Mouse (Mus musculus) adrenal gland, postnatal 10 days (tissue): ENCODE measurements around the gene Sema4f. TPM values are rescaled to one million over a fixed set of nuclear protein-coding genes. Genes with fewer than 3 reads are reported as not detected.

Experiments used
- DNase-seq: peaks from one replicate; pipeline ENCODE4 v3.0.0; 2021; ENCODE audit warnings: mixed read lengths
- total RNA-seq, 2 experiments: library from RNA; stranded (reverse); gene quantifications; 2 replicates each; pipeline ENCODE4 v1.2.3; 2021

Gene Sema4f
- total RNA-seq, 2 experiments from 2014 or later: 1.0 to 2.8 TPM

GRCm38 (mm10) chr6:82871632-82872331 lies 67.8 kb downstream of the Sema4f start:
- no peak for DNase-seq

GRCm38 (mm10) chr6:82868476-82868875 lies 71.1 kb downstream of the Sema4f start:
- DNase-seq: no peak

GRCm38 (mm10) chr6:82863380-82863874 lies 76.1 kb downstream of the Sema4f start:
- peak; percentile 83 for DNase-seq

GRCm38 (mm10) chr6:82862475-82862874 lies 77.1 kb downstream of the Sema4f start:
- DNase-seq: peak; percentile 20

GRCm38 (mm10) chr6:82862042-82862441 lies 77.5 kb downstream of the Sema4f start:
- DNase-seq: no peak

Other genes with a start within 250 kb of the Sema4f start
- 10 to 100 TPM; 37.9 to 41.8 TPM for gene Pole4, start 234.4 kb downstream of the Sema4f start, total RNA-seq
- 100 to 1,000 TPM in 1 of 2 experiments, 10 to 100 TPM in 1; 55.7 to 119 TPM for gene Hk2, start 165.3 kb downstream of the Sema4f start, total RNA-seq
- gene M1ap, start 7.1 kb upstream of the Sema4f start, total RNA-seq: under 1 TPM; 0.36 to 0.39 TPM
- gene Dok1, start 93.7 kb upstream of the Sema4f start, total RNA-seq: 10 to 100 TPM in 1 of 2 experiments, 1 to 10 TPM in 1; 9.8 to 11.2 TPM
- 1 to 10 TPM; 4.8 to 6.0 TPM for gene Loxl3, start 94.4 kb upstream of the Sema4f start, total RNA-seq
- 100 to 1,000 TPM; 143 to 149 TPM for gene Aup1, start 114.8 kb upstream of the Sema4f start, total RNA-seq
- gene Htra2, start 115.5 kb upstream of the Sema4f start, total RNA-seq: 10 to 100 TPM; 53.4 to 60.5 TPM
- gene Dqx1, start 118.1 kb upstream of the Sema4f start, total RNA-seq: 1 to 10 TPM; 3.7 TPM
- 10 to 100 TPM; 11.9 to 14.3 TPM for gene Tlx2, start 130.5 kb upstream of the Sema4f start, total RNA-seq
- gene Pcgf1, start 138.1 kb upstream of the Sema4f start, total RNA-seq: 10 to 100 TPM; 26.4 to 34.2 TPM
- 1 to 10 TPM; 5.8 to 8.7 TPM for gene Lbx2, start 146.6 kb upstream of the Sema4f start, total RNA-seq
- 1 to 10 TPM; 2.4 to 7.9 TPM for gene Ccdc142, start 161.8 kb upstream of the Sema4f start, total RNA-seq
- gene Gm42688, start 161.8 kb upstream of the Sema4f start, total RNA-seq: 1 to 10 TPM; 2.9 to 6.5 TPM
- gene Mrpl53, start 169.3 kb upstream of the Sema4f start, total RNA-seq: 100 to 1,000 TPM; 109 to 115 TPM
- gene Mogs, start 175.7 kb upstream of the Sema4f start, total RNA-seq: 10 to 100 TPM; 42.7 to 48.9 TPM
- gene Wbp1, start 181.8 kb upstream of the Sema4f start, total RNA-seq: 10 to 100 TPM; 61.1 to 82.1 TPM
- gene Ino80b, start 185.7 kb upstream of the Sema4f start, total RNA-seq: 10 to 100 TPM; 20.7 to 25.7 TPM
- 10 to 100 TPM; 10.9 to 19.8 TPM for gene Rtkn, start 195.7 kb upstream of the Sema4f start, total RNA-seq
- gene Wdr54, start 216.6 kb upstream of the Sema4f start, total RNA-seq: 1 to 10 TPM; 2.0 to 2.2 TPM
- gene 1700003E16Rik, start 216.6 kb upstream of the Sema4f start, total RNA-seq: under 1 TPM; 0.24 to 0.39 TPM
- 100 to 1,000 TPM; 101 to 119 TPM for gene Dctn1, start 226.2 kb upstream of the Sema4f start, total RNA-seq